Mouse (Mus musculus) embryonic facial prominence, embryonic 10.5 days (tissue): Measurements from ENCODE around the gene Pum1. TPM values are rescaled to one million over a fixed set of nuclear protein-coding genes. Genes with fewer than 3 reads are reported as not detected.

Experiments used
- DNase-seq: peaks from one replicate; pipeline ENCODE4 v3.0.0-alpha.2; 2017; ENCODE audit warnings: low spot score
- H3K27ac ChIP-seq: fragments of 300-500 bp; sonication (generic); replicated peaks from 2 replicates; pipeline ENCODE4 v1.5.1; 2016; ENCODE audit warnings: mild to moderate bottlenecking
- H3K27me3 ChIP-seq: fragments of 300-500 bp; sonication (generic); replicated peaks from 2 replicates; pipeline ENCODE4 v1.6.1; 2016; ENCODE audit warnings: low read depth, mild to moderate bottlenecking; ENCODE audit not compliant: poor library complexity, severe bottlenecking
- H3K36me3 ChIP-seq: fragments of 300-500 bp; sonication (generic); replicated peaks from 2 replicates; pipeline ENCODE4 v1.6.1; 2016; ENCODE audit warnings: mild to moderate bottlenecking, moderate library complexity
- H3K4me1 ChIP-seq: fragments of 300-500 bp; sonication (generic); 2 replicates; pipeline ENCODE4 v1.6.1; 2016
- H3K4me3 ChIP-seq: fragments of 300-500 bp; sonication (generic); 2 replicates; pipeline ENCODE4 v1.5.1; 2016; ENCODE audit warnings: mild to moderate bottlenecking, moderate library complexity
- H3K9me3 ChIP-seq: fragments of 300-500 bp; sonication (generic); 2 replicates; pipeline ENCODE4 v1.6.1; 2016; ENCODE audit warnings: mild to moderate bottlenecking
- WGBS: fragments of 180-500 bp; shearing (Covaris S2); methylation state at CpG from one replicate; pipeline ENCODE4 v1.1.7; 2016; 5-methylcytosine and 5-hydroxymethylcytosine counted together
- polyA plus RNA-seq: library from polyadenylated mRNA; unstranded; fragments of >200 nt; fragmentation: Nextera tagmentation; extraction: Ambion mirVana; gene quantifications from 2 replicates; pipeline ENCODE4 v1.2.1, GENCODE M21; 2016

The Pum1 gene
- polyA plus RNA-seq, 1 experiment from 2014 or later: 120 TPM

GRCm38 (mm10) chr4:130813958-130814357 is 150.8 kb downstream of the Pum1 start:
- 54% methylated on average over 2 of the region's 2 CpGs for WGBS
- Histone ChIP-seq H3K4me1 (peaks cover 60% of the 10 kb centered on the region), H3K36me3 (peaks cover 19% of the 10 kb centered on the region), H3K9me3 (no peaks in the 10 kb centered on the region), H3K4me3 (no peak overlapping the region), H3K27me3 (no peaks in the 10 kb centered on the region), H3K27ac (no peak overlapping the region)
- no peak for DNase-seq

GRCm38 (mm10) chr4:130814742-130815330 is 151.7 kb downstream of the Pum1 start:
- H3K4me1 ChIP-seq: peaks cover 53% of the 10 kb centered on the region
- DNase-seq: no peak
- no peaks in the 10 kb centered on the region for H3K9me3 ChIP-seq
- H3K27me3 ChIP-seq: no peaks in the 10 kb centered on the region
- WGBS: 66% methylated on average over 8 of the region's 8 CpGs
- H3K4me3 ChIP-seq: no peak overlapping the region
- no peak overlapping the region for H3K27ac ChIP-seq
- H3K36me3 ChIP-seq: peaks cover 23% of the 10 kb centered on the region

GRCm38 (mm10) chr4:130815860-130816259 is 152.7 kb downstream of the Pum1 start:
- H3K36me3 ChIP-seq: peaks cover 29% of the 10 kb centered on the region
- no peaks in the 10 kb centered on the region for H3K9me3 ChIP-seq
- no peak for DNase-seq
- H3K27ac ChIP-seq: no peak overlapping the region
- WGBS: 83% methylated on average over 8 of the region's 8 CpGs
- no peaks in the 10 kb centered on the region for H3K27me3 ChIP-seq
- H3K4me1 ChIP-seq: peaks cover 53% of the 10 kb centered on the region
- no peak overlapping the region for H3K4me3 ChIP-seq

GRCm38 (mm10) chr4:130819806-130820205 is 156.7 kb downstream of the Pum1 start:
- 89% methylated on average over 3 of the region's 3 CpGs for WGBS
- no peak for DNase-seq
- no peaks in the 10 kb centered on the region for H3K9me3 ChIP-seq
- peaks cover 22% of the 10 kb centered on the region for H3K4me1 ChIP-seq
- no peak overlapping the region for H3K4me3 ChIP-seq
- peak overlapping the region; percentile 32; the same call in 1 of the 2 replicates for H3K27ac ChIP-seq
- no peaks in the 10 kb centered on the region for H3K27me3 ChIP-seq
- H3K36me3 ChIP-seq: peaks cover 64% of the 10 kb centered on the region

- WGBS: 83% methylated on average over 7 of the region's 7 CpGs
- Histone ChIP-seq H3K36me3 (peaks cover 74% of the 10 kb centered on the region), H3K4me1 (peaks cover 12% of the 10 kb centered on the region), H3K9me3 (no peaks in the 10 kb centered on the region), H3K27me3 (no peaks in the 10 kb centered on the region), H3K4me3 (no peak overlapping the region), H3K27ac (peak overlapping the region; percentile 35; the same call in 1 of the 2 replicates)
- DNase-seq: no peak
Measured at GRCm38 (mm10) chr4:130820594-130821255, 157.6 kb downstream of the Pum1 start.

- H3K9me3 ChIP-seq: no peaks in the 10 kb centered on the region
- H3K4me1 ChIP-seq: peaks cover 36% of the 10 kb centered on the region
- peaks cover 22% of the 10 kb centered on the region for H3K36me3 ChIP-seq
- peak overlapping the region; percentile 39 for H3K4me3 ChIP-seq
- WGBS: 9% methylated on average over 18 of the region's 18 CpGs
- H3K27ac ChIP-seq: peak overlapping the region; percentile 83
- no peaks in the 10 kb centered on the region for H3K27me3 ChIP-seq
- DNase-seq: peak; percentile 81
Measured at GRCm38 (mm10) chr4:130828851-130829673, 165.9 kb downstream of the Pum1 start.

Other genes with a start within 250 kb of the Pum1 start
- 4.5 and 6.2 TPM in 2 replicates for gene Nkain1, start 89.1 kb upstream of the Pum1 start, polyA plus RNA-seq
- 31.9 and 32.8 TPM in 2 replicates for gene Sdc3, start 129.2 kb downstream of the Pum1 start, polyA plus RNA-seq
- gene Laptm5, start 249.8 kb downstream of the Pum1 start, polyA plus RNA-seq: 13.0 and 16.4 TPM in 2 replicates